Mouse (Mus musculus): Measurements from ENCODE around the gene Mrtfa.

DNA sequence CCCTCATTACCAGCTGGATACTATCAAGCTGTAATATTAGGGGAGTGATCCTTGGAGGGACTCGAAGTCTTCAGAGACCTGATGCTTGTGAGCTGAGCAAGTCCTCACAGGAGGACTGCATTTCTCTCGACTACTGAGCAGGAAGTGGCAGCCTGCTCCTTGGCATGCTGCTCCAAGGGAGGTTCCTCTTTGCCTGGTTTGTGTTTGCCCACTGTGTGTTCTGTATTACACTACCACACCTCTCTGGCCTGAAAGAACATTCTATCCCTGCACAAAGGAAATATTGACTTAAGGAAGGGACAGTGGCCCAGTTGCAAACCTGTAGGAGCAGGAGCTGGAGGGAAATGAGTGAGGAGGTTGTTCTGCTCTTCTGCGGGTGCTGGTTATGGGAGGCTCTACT, 200.8 kb downstream of the Mrtfa start:
- TF ChIP-seq CTCF (IDR thresholded peaks at IDR 0.05; ENCODE audit: borderline replicate concordance, insufficient read depth, low read length) (no peak), POLR2A (IDR thresholded peaks at IDR 0.05; ENCODE audit: low read depth, low read length) (no peak)

Measured in embryonic fibroblast, embryonic 13.5 days (primary cell).